Mouse (Mus musculus) liver, embryonic 15.5 days (tissue): ENCODE measurements at regions not wholly inside any gene's neighbourhood (a gene's known extent, or its start where the extent isn't known, plus 50 kb on each side); places are given as distances from the start of the nearest gene placed in this dataset.

Experiments used
- ATAC-seq: fragments of 200-750 bp; cut with Nextera tagmentation; 2 replicates; pipeline ENCODE4 v1.8.0; 2017; ENCODE audit warnings: moderate number of reproducible peaks, mild to moderate bottlenecking, moderate library complexity; ENCODE audit not compliant: insufficient read depth
- H3K27ac ChIP-seq: fragments of 300-500 bp; sonication (generic); replicated peaks from 2 replicates; pipeline ENCODE4 v1.5.1; 2015; ENCODE audit warnings: mild to moderate bottlenecking, inconsistent platforms
- H3K27me3 ChIP-seq: fragments of 300-500 bp; sonication (generic); 2 replicates; pipeline ENCODE4 v1.6.1; 2015; ENCODE audit warnings: mild to moderate bottlenecking, inconsistent platforms
- H3K36me3 ChIP-seq: fragments of 300-500 bp; sonication (generic); replicated peaks from 2 replicates; pipeline ENCODE4 v1.6.1; 2015; ENCODE audit warnings: moderate library complexity, mild to moderate bottlenecking, inconsistent platforms
- H3K4me1 ChIP-seq: fragments of 300-500 bp; sonication (generic); replicated peaks from 2 replicates; pipeline ENCODE4 v1.6.1; 2015; ENCODE audit warnings: inconsistent platforms
- H3K4me2 ChIP-seq: fragments of 300-500 bp; sonication (generic); 2 replicates; pipeline ENCODE4 v1.6.1; 2015; ENCODE audit warnings: moderate library complexity, mild to moderate bottlenecking, inconsistent platforms
- H3K4me3 ChIP-seq: fragments of 300-500 bp; sonication (generic); replicated peaks from 2 replicates; pipeline ENCODE4 v1.5.1; 2015; ENCODE audit warnings: mild to moderate bottlenecking, inconsistent platforms
- H3K9ac ChIP-seq: fragments of 300-500 bp; sonication (generic); 2 replicates; pipeline ENCODE4 v1.6.1; 2015; ENCODE audit warnings: moderate library complexity, mild to moderate bottlenecking, inconsistent platforms
- H3K9me3 ChIP-seq: fragments of 300-500 bp; sonication (generic); replicated peaks from 2 replicates; pipeline ENCODE4 v1.6.1; 2016; ENCODE audit warnings: inconsistent platforms
- WGBS: fragments of 180-500 bp; shearing (Covaris S2); methylation state at CpG from one replicate; pipeline ENCODE4 v1.1.7; 2015; ENCODE audit warnings: mixed read lengths; ENCODE audit not compliant: insufficient replicate concordance; 5-methylcytosine and 5-hydroxymethylcytosine counted together

DNA sequence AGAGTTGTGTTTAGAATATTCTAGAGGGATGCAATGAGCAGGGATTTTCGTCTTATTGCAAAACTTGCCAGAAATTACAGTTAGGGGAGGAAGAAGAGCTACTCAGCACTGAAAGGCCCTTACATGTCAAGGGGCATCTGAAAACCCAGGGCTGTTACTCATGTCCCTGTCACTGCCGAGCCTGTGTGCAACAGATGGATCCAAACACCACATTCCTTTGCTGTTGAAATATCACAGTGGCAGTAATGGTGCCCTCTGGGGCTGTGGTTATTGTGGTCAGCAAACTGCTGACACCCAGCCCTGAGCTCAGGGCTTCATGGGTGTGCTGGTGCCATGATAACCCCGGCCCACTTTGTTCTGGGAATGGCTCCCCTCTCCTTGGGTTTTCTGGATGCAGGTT, 114.3 kb upstream of the Ercc6l2 start:
- no peaks in the 10 kb centered on the region for H3K36me3 ChIP-seq
- H3K27me3 ChIP-seq: no peaks in the 10 kb centered on the region
- no peaks in the 10 kb centered on the region for H3K9me3 ChIP-seq
- H3K4me2 ChIP-seq: no peak overlapping the region
- ATAC-seq: no peak
- WGBS: 18% methylated on average over 3 of the region's 3 CpGs
- no peak overlapping the region for H3K4me3 ChIP-seq
- peaks cover 4% of the 10 kb centered on the region; the same call in 1 of the 2 replicates for H3K4me1 ChIP-seq
- no peak overlapping the region for H3K9ac ChIP-seq
- no peak overlapping the region for H3K27ac ChIP-seq

DNA sequence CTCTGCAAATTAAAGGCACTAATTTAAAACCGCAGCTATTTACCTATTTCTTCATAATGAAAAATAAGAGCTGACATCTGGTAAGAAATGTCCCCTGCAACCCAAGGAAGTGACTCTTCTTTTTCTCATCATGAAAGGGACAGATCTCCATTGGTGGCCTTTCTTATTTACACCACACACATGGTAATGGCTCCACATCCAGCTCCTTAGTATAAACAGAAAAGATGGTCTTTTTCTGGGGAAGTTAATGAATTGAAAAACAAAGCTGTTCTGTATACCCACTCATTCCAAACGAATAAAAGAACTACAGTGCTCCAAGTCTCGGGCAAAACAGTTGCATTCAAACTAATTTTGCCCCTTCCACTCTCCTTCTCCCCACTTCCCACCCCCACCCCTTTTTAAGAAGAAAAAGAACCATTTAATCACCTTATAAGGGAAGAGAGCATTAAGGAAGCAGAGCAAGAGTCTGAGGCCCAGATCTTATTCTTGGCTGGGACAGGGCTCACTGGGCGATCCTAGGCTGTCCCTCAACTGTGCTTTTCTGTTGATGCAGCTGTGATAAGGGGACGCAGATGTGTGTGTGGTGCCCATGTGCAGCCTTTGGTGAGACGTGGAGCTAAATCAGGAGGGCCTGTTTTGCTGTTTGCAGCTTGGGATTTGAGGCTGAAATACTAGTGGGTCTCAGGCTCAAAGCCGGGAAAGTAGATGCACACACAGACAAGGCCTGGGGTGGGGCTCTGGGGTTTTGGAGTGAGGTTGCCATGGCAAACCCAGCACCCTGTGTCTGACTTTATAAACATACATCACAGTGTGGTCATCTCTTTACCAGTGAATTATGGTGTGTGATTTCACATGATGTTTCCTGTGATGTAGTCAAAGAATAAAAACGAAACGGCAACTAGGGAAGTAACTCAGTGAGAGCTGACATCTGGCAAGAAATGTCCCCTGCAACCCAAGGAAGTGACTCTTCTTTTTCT, 113.6 kb upstream of the Ercc6l2 start:
- H3K9ac ChIP-seq: no peak overlapping the region
- no peaks in the 10 kb centered on the region for H3K36me3 ChIP-seq
- peaks cover 4% of the 10 kb centered on the region; the same call in 1 of the 2 replicates for H3K4me1 ChIP-seq
- no peaks in the 10 kb centered on the region for H3K9me3 ChIP-seq
- ATAC-seq: no peak
- no peak overlapping the region for H3K4me3 ChIP-seq
- H3K27me3 ChIP-seq: no peaks in the 10 kb centered on the region
- no peak overlapping the region for H3K4me2 ChIP-seq
- H3K27ac ChIP-seq: no peak overlapping the region
- 27% methylated on average over 9 of the region's 9 CpGs for WGBS

DNA sequence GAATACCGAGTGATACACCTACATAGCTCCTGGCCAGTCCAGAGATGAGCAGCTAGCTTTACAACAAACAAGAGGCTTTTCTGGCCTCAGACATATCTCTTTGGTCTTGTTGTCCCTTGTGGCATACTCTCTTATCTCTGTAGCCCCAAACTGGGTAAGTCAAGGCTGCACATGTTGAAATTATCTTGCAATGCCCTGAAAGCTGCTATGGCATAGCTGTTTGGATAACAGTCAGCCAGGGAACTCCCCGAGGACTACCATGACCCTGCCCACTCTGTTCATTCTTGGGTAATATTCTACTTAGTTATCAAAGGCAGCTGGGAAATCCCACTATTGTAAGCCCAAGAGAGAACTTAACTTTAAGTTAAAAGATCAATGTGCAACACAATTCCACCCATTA, 106.5 kb upstream of the Ercc6l2 start:
- WGBS: 27% methylated on average over 2 of the region's 2 CpGs
- Histone ChIP-seq H3K36me3 (no peaks in the 10 kb centered on the region), H3K27me3 (no peaks in the 10 kb centered on the region), H3K9ac (no peak overlapping the region), H3K4me3 (no peak overlapping the region), H3K9me3 (no peaks in the 10 kb centered on the region), H3K4me1 (peaks cover 15% of the 10 kb centered on the region), H3K27ac (no peak overlapping the region), H3K4me2 (no peak overlapping the region)
- ATAC-seq: peak; percentile 84

DNA sequence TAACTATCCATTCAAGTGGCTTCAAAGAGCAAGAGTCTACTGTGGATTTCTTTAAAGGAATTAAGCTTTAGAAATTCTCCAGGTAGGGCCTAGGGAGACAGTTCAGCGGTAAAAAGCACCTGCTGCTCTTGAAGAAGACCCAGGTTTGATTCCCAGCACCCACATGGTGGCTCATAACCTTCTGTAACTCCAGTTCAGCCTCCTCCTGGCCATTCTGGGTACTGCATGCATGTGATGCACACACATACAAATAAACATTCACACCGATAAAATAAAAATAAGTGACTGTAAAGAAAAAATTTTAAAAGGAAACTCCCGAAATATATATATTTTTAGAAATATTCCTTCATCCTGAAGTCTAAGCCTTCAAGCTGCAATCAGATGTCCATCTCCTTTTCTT, 101.9 kb upstream of the Ercc6l2 start:
- Histone ChIP-seq H3K4me1 (peaks cover 10% of the 10 kb centered on the region), H3K27ac (no peak overlapping the region), H3K27me3 (no peaks in the 10 kb centered on the region), H3K9me3 (no peaks in the 10 kb centered on the region), H3K4me3 (no peak overlapping the region), H3K36me3 (no peaks in the 10 kb centered on the region), H3K4me2 (no peak overlapping the region), H3K9ac (no peak overlapping the region)
- no peak for ATAC-seq
- 70% methylated on average over 3 of the region's 3 CpGs for WGBS

DNA sequence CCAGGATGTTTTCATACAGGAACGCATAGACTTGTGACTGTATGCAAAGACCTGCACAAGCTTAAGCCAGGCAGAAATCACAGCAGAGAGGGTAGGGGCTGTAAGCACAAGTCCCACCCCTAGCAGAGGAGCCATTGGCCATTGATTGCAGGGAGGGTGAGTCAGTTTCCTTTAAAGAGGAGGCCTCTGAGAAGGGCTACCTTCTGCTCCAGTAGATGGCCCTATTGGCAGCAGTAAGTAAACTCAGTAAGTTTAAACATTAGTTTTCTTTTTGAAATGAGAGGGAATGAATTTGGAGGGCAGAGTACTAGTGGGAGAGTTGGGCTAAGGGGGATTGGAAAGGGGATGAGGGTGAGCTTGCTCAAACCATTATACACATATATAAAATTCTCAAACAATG, 98.5 kb upstream of the Ercc6l2 start:
- ATAC-seq: no peak
- H3K9ac ChIP-seq: no peak overlapping the region
- no peaks in the 10 kb centered on the region for H3K9me3 ChIP-seq
- no peak overlapping the region for H3K4me2 ChIP-seq
- 68% methylated on average over 1 of the region's 1 CpGs for WGBS
- no peak overlapping the region for H3K27ac ChIP-seq
- H3K4me3 ChIP-seq: no peak overlapping the region
- peaks cover 19% of the 10 kb centered on the region for H3K4me1 ChIP-seq
- no peaks in the 10 kb centered on the region for H3K27me3 ChIP-seq
- H3K36me3 ChIP-seq: no peaks in the 10 kb centered on the region

DNA sequence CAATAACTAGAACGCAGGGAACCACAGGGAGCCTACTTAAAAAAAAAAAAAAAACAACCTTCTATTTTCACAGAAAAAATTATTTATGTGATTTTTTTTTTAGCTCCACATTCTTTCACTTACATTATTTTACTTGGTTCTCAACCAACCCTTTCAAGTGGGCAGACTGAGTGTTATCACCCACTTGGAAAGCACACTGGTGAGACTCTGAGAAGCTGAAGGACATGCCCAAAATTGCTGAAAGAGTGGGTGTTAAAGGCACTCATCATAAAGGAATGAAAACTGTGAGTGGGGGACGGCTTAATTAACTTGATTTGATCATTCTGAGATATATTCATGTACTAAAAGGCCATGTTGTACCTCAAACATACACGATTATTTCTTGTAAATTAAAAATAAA, 97.8 kb upstream of the Ercc6l2 start:
- no peak overlapping the region for H3K4me3 ChIP-seq
- H3K9ac ChIP-seq: no peak overlapping the region
- 68% methylated on average over 3 of the region's 3 CpGs for WGBS
- no peak overlapping the region for H3K27ac ChIP-seq
- H3K36me3 ChIP-seq: no peaks in the 10 kb centered on the region
- peaks cover 19% of the 10 kb centered on the region for H3K4me1 ChIP-seq
- H3K4me2 ChIP-seq: no peak overlapping the region
- H3K27me3 ChIP-seq: no peaks in the 10 kb centered on the region
- ATAC-seq: no peak
- H3K9me3 ChIP-seq: no peaks in the 10 kb centered on the region

DNA sequence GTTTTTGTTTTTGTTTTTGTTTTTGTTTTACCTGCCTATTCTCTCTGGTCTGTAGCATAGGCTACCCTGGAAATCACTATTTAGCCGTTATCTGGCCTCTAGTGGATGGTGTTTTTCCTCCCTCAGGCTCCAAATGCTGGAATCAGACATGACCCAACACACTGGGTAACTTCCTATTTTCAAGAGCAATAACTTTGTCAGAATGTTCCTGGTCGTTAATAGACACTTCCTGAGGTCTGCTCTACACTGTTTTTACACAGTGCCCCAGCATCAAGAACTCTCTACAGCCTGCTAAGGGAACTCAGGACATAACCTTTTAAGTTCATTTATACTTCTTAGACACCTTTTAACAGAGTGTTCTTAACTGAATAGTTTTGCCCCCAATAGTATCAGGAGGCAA, 96.3 kb upstream of the Ercc6l2 start:
- ATAC-seq: no peak
- Histone ChIP-seq H3K36me3 (no peaks in the 10 kb centered on the region), H3K4me2 (no peak overlapping the region), H3K27me3 (no peaks in the 10 kb centered on the region), H3K4me3 (no peak overlapping the region), H3K27ac (no peak overlapping the region), H3K9ac (no peak overlapping the region), H3K9me3 (no peaks in the 10 kb centered on the region), H3K4me1 (peaks cover 19% of the 10 kb centered on the region)
- 21% methylated on average over 2 of the region's 2 CpGs for WGBS

DNA sequence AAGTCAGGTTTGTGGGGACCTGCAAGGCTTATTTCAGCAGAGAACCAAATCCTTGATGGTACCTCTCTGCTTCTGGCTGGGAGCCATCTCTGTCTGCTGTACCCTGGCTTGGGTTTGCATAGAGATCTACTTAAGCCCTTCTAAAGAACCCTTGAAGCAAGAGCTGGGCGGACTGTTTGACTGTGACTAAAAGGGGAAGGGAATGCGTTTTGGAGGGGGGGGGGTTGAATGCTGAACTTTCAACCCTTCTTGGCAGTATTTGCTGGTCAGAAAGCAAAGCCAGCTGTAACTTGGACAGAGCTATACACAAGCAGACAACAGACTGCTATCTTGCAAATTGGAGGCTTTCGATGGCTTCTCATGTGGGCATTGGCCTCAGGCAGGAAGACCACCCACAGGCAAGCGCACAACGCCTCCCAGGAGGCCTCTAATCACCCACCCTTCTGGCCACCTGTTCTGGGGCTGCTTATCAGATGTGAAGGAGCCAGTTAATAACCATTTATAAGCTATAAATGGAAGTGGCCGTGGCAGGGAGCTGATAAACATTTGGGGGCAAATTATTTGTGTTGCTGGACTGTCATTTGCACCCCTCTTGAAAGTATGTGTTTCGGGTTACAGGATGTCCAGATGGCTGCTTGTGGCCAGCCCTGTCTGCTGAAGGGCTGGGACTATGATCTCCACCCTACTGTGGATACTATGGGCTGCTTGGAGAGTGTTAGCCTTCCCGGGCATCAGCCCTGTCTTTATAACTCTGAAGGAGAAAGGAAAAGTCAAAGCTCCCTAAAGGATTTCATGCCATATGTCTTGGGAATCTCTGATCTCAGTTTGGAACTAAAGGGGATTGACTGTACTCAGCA, 95.5 kb upstream of the Ercc6l2 start:
- Histone ChIP-seq H3K4me3 (no peak overlapping the region), H3K27ac (no peak overlapping the region), H3K4me2 (no peak overlapping the region), H3K4me1 (peaks cover 19% of the 10 kb centered on the region), H3K27me3 (no peaks in the 10 kb centered on the region), H3K9me3 (no peaks in the 10 kb centered on the region), H3K36me3 (no peaks in the 10 kb centered on the region), H3K9ac (no peak overlapping the region)
- peak; percentile 42 for ATAC-seq
- WGBS: 19% methylated on average over 8 of the region's 8 CpGs

DNA sequence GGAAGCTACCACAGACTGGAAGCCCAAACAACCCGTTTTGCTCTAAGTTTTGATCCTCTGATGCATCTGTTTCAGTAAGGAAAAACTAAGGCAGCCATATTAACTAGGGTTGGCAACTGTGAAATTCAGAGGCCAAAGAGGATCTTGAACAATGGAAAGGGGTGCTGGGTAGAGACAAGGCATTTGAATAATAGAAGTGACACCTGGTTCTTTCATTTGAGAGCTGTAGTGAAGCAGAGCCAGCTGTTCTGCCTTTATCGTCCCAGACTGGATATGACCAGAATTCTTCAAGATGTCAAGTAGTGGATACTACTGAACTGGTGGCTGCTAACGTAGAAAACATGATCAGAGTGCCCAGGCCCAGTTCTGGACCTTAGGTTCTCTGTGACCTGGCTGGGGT, 94.4 kb upstream of the Ercc6l2 start:
- Histone ChIP-seq H3K9ac (no peak overlapping the region), H3K36me3 (no peaks in the 10 kb centered on the region), H3K9me3 (no peaks in the 10 kb centered on the region), H3K27ac (no peak overlapping the region), H3K4me2 (no peak overlapping the region), H3K27me3 (no peaks in the 10 kb centered on the region), H3K4me3 (no peak overlapping the region), H3K4me1 (peaks cover 19% of the 10 kb centered on the region)
- WGBS: 67% methylated on average over 3 of the region's 3 CpGs
- no peak for ATAC-seq

DNA sequence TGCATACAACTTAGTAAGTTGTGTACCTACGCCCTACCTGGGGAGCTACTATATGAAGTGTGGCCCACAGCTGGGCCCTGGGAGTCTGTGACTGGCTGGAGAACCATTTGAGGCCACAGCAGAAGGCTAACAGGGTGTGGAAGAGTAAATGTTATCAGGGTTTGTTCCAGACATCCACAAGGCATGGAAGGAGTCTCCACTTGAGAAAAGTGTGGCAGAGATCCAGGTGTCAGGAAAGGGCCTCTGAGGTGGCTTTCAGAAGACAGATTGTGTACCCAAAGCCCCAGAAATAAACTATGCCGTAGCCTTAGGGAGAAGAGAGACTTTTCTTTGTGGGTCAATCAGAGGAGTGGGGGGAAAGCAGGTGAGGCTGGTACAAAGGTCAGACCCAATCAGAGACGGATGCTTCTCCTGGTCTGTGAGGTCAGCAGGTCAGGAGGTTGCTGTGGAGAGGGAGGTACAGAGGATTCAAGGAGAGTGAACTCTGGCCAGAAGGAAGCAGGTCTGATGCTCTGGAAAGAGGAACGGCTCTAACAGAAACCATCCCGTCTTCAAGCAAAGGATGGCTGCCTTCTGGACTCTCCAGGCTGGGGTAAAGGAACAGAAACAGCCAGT, 93.9 kb upstream of the Ercc6l2 start:
- Histone ChIP-seq H3K4me2 (no peak overlapping the region), H3K9ac (no peak overlapping the region), H3K4me3 (no peak overlapping the region), H3K27ac (no peak overlapping the region), H3K9me3 (no peaks in the 10 kb centered on the region), H3K4me1 (peaks cover 19% of the 10 kb centered on the region), H3K27me3 (no peaks in the 10 kb centered on the region), H3K36me3 (no peaks in the 10 kb centered on the region)
- ATAC-seq: no peak
- WGBS: 61% methylated on average over 5 of the region's 5 CpGs

DNA sequence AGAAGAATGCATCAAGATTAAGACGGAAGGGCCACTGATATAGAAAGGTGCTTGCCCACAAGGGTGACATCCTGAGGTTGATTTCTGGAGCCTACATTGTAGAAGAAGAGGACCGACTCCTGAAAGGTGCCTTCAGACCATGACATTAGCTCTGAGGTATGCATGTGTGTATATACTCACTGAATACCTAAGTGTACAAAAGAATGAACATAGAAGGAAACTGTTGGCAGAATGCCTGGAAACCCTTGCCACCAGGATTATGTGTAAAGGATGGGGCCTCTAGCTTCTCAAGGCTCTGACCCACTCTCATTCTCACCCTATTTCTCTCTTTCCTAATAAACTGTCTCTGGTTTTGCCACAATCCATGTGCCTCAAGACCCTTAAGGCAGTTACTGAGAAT, 90.7 kb upstream of the Ercc6l2 start:
- Histone ChIP-seq H3K4me3 (no peak overlapping the region), H3K4me2 (no peak overlapping the region), H3K9ac (no peak overlapping the region), H3K4me1 (peaks cover 15% of the 10 kb centered on the region), H3K27me3 (no peaks in the 10 kb centered on the region), H3K36me3 (no peaks in the 10 kb centered on the region), H3K27ac (no peak overlapping the region), H3K9me3 (no peaks in the 10 kb centered on the region)
- 61% methylated on average over 2 of the region's 2 CpGs for WGBS
- no peak for ATAC-seq
